Mouse (Mus musculus) midbrain, embryonic 10.5 days (tissue): ENCODE measurements around the gene Cldn20. TPM values are rescaled to one million over a fixed set of nuclear protein-coding genes. Genes with fewer than 3 reads are reported as not detected.

ENCODE experiments used
- DNase-seq: peaks from one replicate; pipeline ENCODE4 v3.0.0-alpha.2; 2017; ENCODE audit warnings: low spot score
- H3K27ac ChIP-seq: fragments of 300-500 bp; sonication (generic); replicated peaks from 2 replicates; pipeline ENCODE4 v1.5.1; 2016; ENCODE audit warnings: mild to moderate bottlenecking
- H3K27me3 ChIP-seq: fragments of 300-500 bp; sonication (generic); 2 replicates; pipeline ENCODE4 v1.6.1; 2016; ENCODE audit warnings: low read depth, mild to moderate bottlenecking; ENCODE audit not compliant: poor library complexity, severe bottlenecking
- H3K36me3 ChIP-seq: fragments of 300-500 bp; sonication (generic); 2 replicates; pipeline ENCODE4 v1.6.1; 2016; ENCODE audit warnings: mild to moderate bottlenecking, moderate library complexity
- H3K4me1 ChIP-seq: fragments of 300-500 bp; sonication (generic); 2 replicates; pipeline ENCODE4 v1.6.1; 2016
- H3K4me3 ChIP-seq: fragments of 300-500 bp; sonication (generic); 2 replicates; pipeline ENCODE4 v1.5.1; 2016; ENCODE audit warnings: mild to moderate bottlenecking, moderate library complexity
- H3K9me3 ChIP-seq: fragments of 300-500 bp; sonication (generic); replicated peaks from 2 replicates; pipeline ENCODE4 v1.6.1; 2016; ENCODE audit warnings: mild to moderate bottlenecking
- WGBS: fragments of 180-500 bp; shearing (Covaris S2); methylation state at CpG from one replicate; pipeline ENCODE4 v1.1.7; 2016; 5-methylcytosine and 5-hydroxymethylcytosine counted together
- polyA plus RNA-seq: library from polyadenylated mRNA; unstranded; fragments of >200 nt; fragmentation: Nextera tagmentation; extraction: Ambion mirVana; gene quantifications from 2 replicates; pipeline ENCODE4 v1.2.1, GENCODE M21; 2016

Gene Cldn20
- polyA plus RNA-seq, 1 experiment from 2014 or later: not detected

- no peak overlapping the region for H3K4me3 ChIP-seq
- H3K27me3 ChIP-seq: no peaks in the 10 kb centered on the region
- 92% methylated on average over 2 of the region's 2 CpGs for WGBS
- no peaks in the 10 kb centered on the region for H3K4me1 ChIP-seq
- DNase-seq: no peak
- peaks cover 27% of the 10 kb centered on the region for H3K36me3 ChIP-seq
- H3K27ac ChIP-seq: no peak overlapping the region
- H3K9me3 ChIP-seq: no peaks in the 10 kb centered on the region
Measured at GRCm38 (mm10) chr17:3540304-3540703, 8.0 kb downstream of the Cldn20 start.

GRCm38 (mm10) chr17:3541033-3541432, 8.7 kb downstream of the Cldn20 start:
- H3K9me3 ChIP-seq: no peaks in the 10 kb centered on the region
- no peak for DNase-seq
- peaks cover 23% of the 10 kb centered on the region for H3K36me3 ChIP-seq
- H3K4me3 ChIP-seq: no peak overlapping the region
- H3K27ac ChIP-seq: no peak overlapping the region
- 86% methylated on average over 5 of the region's 5 CpGs for WGBS
- no peaks in the 10 kb centered on the region for H3K27me3 ChIP-seq
- no peaks in the 10 kb centered on the region for H3K4me1 ChIP-seq

GRCm38 (mm10) chr17:3547725-3548124, 15.4 kb downstream of the Cldn20 start:
- no peak overlapping the region for H3K4me3 ChIP-seq
- no peak overlapping the region for H3K27ac ChIP-seq
- DNase-seq: no peak
- H3K36me3 ChIP-seq: peaks cover 21% of the 10 kb centered on the region
- WGBS: 84% methylated on average over 7 of the region's 7 CpGs
- no peaks in the 10 kb centered on the region for H3K4me1 ChIP-seq
- no peaks in the 10 kb centered on the region for H3K27me3 ChIP-seq
- H3K9me3 ChIP-seq: no peaks in the 10 kb centered on the region

GRCm38 (mm10) chr17:3556251-3556650, 23.9 kb downstream of the Cldn20 start:
- Histone ChIP-seq H3K4me1 (peaks cover 19% of the 10 kb centered on the region), H3K9me3 (no peaks in the 10 kb centered on the region), H3K27me3 (no peaks in the 10 kb centered on the region), H3K27ac (no peak overlapping the region), H3K36me3 (peaks cover 10% of the 10 kb centered on the region), H3K4me3 (peak overlapping the region; percentile 69)
- no peak for DNase-seq
- 85% methylated on average over 1 of the region's 1 CpGs for WGBS

DNA sequence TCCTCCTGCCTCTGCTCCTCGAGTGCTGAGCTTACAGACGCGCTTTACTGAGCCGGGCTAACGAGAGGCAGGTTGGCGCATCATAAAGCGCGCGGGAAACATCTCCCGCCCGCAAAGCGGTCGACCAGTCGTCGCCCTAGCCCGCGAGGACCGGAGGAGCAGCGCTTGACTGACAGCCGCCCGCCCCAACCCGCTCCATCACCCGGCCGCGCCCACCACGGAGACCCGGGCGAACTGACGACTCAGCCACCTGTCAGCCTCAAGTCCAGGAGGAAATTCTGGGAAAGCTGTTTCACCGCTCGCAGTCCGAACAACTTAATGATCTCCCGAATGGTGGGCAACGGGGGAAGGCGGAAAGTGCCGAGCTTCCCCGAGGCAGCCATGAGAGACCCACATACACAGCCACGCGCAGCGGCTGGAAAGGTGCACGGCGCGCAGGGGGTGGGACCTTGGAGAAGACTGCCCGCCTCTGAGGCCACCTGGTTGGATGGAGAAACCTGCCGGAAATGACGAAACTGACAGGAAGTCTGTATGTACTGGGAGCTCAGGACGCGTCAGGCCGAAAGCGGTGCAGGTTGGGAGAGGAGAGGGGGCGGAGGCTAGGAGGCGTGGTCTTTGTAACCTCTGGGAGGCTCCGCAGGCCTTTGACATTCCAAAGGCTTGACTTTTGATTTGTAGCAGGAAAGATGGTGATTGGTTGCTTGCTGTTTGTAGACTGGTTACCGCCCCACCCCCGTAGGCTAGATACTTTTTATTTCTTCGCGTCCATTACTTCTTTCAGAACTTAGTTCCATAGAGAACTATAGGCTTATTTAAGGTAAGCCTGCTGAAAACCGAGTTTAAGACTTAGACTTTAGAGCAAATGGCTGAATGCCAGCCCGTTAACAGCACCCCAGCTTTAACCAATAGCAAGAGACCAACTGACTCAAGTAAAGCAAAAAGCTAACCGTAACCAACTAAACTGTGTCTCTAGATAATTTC, 25.3 kb downstream of the Cldn20 start, which contains the start of gene Tfb1m:
Gene Tfb1m, minus strand, starts transcription at position 451 of the 981 bp plus-strand sequence.
- peak; percentile 98 for DNase-seq
- H3K4me1 ChIP-seq: peaks cover 19% of the 10 kb centered on the region
- H3K27me3 ChIP-seq: no peaks in the 10 kb centered on the region
- H3K4me3 ChIP-seq: peak within 1 kb of the TSS; percentile 69
- WGBS: 1% methylated on average over 60 of the region's 60 CpGs
- peak within 1 kb of the TSS; percentile 90 for H3K27ac ChIP-seq
- H3K9me3 ChIP-seq: no peaks in the 10 kb centered on the region
- H3K36me3 ChIP-seq: no peaks in the 10 kb centered on the region

DNA sequence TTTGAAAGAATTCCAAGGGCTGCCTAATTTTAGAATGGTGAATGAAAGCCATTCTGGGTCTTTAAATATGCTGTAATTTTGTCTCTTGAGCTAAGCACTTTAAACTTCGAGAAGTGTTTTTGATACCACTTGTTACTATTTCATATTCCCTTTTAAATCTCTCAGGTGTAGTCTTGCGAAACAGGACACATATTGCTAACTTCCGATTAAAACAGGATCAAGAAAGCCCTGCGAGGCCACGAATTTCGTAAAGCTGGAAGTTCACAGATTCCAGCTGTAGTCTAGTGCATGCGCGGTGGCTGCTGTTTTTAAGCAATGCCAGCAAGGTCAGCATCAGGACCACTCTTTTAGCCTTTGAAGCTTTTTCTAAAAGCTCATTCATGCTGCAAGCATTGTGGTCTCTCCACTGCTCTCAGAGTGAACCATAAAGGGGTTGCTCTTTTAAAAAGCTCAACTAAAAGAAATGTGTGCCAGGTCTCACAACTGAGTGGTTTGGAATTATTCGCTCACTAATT, 26.1 kb downstream of the Cldn20 start:
- H3K27ac ChIP-seq: peak overlapping the region; percentile 90
- no peaks in the 10 kb centered on the region for H3K9me3 ChIP-seq
- H3K36me3 ChIP-seq: no peaks in the 10 kb centered on the region
- 74% methylated on average over 9 of the region's 9 CpGs for WGBS
- H3K4me3 ChIP-seq: peak overlapping the region; percentile 69
- H3K4me1 ChIP-seq: peaks cover 19% of the 10 kb centered on the region
- DNase-seq: no peak
- no peaks in the 10 kb centered on the region for H3K27me3 ChIP-seq

DNA sequence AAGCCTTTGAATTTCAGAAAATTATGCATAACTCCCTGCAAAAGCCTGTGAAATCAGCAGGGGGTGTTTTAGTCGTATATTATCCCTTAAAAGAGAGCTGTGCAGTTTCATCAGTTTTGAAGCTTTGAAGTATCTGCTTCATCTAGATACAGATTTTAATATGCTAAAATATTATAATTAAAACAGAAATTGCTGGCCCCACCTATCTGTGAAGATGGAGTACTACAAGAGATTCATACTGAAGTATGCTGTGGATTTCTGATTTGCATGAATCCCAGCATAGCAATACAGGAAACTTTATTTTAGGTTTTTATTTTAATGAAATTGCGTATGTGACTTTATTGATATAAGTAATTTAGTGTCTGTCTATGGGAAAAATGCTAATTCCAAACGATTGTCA, 28.2 kb downstream of the Cldn20 start:
- Histone ChIP-seq H3K9me3 (no peaks in the 10 kb centered on the region), H3K4me3 (no peak overlapping the region), H3K4me1 (peaks cover 19% of the 10 kb centered on the region), H3K36me3 (no peaks in the 10 kb centered on the region), H3K27ac (no peak overlapping the region), H3K27me3 (no peaks in the 10 kb centered on the region)
- DNase-seq: no peak
- WGBS: 83% methylated on average over 3 of the region's 3 CpGs

- H3K36me3 ChIP-seq: no peaks in the 10 kb centered on the region
Measured at GRCm38 (mm10) chr17:3562405-3562804, 30.1 kb downstream of the Cldn20 start.

GRCm38 (mm10) chr17:3570876-3571275, 38.5 kb downstream of the Cldn20 start:
- H3K4me3 ChIP-seq: no peak overlapping the region
- H3K9me3 ChIP-seq: no peaks in the 10 kb centered on the region
- H3K27me3 ChIP-seq: no peaks in the 10 kb centered on the region
- no peaks in the 10 kb centered on the region for H3K36me3 ChIP-seq
- WGBS: 10% methylated on average over 12 of the region's 12 CpGs
- no peak overlapping the region for H3K27ac ChIP-seq
- peaks cover 7% of the 10 kb centered on the region; the same call in 1 of the 2 replicates for H3K4me1 ChIP-seq
- peak; percentile 68 for DNase-seq

More at GRCm38 (mm10) chr17:3562405-3562804, 30.1 kb downstream of the Cldn20 start:
- DNase-seq: no peak
- Histone ChIP-seq H3K4me1 (peaks cover 8% of the 10 kb centered on the region), H3K27ac (no peak overlapping the region), H3K9me3 (no peaks in the 10 kb centered on the region), H3K27me3 (no peaks in the 10 kb centered on the region), H3K4me3 (no peak overlapping the region)
- 56% methylated on average over 8 of the region's 8 CpGs for WGBS

Other genes with a start within 250 kb of the Cldn20 start
- gene Tiam2, start 206.0 kb upstream of the Cldn20 start, polyA plus RNA-seq: 2.9 and 3.0 TPM in 2 replicates
- 19.9 and 21.0 TPM in 2 replicates for gene Tfb1m, start 25.2 kb downstream of the Cldn20 start, polyA plus RNA-seq
- not detected in 2 replicates for gene Nox3, start 163.7 kb downstream of the Cldn20 start, polyA plus RNA-seq